Mouse (Mus musculus) midbrain, embryonic 16.5 days (tissue): ENCODE results near the gene Copz1. TPM values are rescaled to one million over a fixed set of nuclear protein-coding genes. Genes with fewer than 3 reads are reported as not detected.

Experiments used
- ATAC-seq: fragments of 200-750 bp; cut with Nextera tagmentation; 2 replicates; pipeline ENCODE4 v1.8.0; 2017; ENCODE audit warnings: moderate TSS enrichment
- H3K27ac ChIP-seq: fragments of 300-500 bp; sonication (generic); 2 replicates; pipeline ENCODE4 v1.5.1; 2014; ENCODE audit warnings: mild to moderate bottlenecking, low read length, mixed read lengths
- H3K27me3 ChIP-seq: fragments of 300-500 bp; sonication (generic); 2 replicates; pipeline ENCODE4 v1.6.1; 2014; ENCODE audit warnings: low read depth, low read length, mixed read lengths; ENCODE audit not compliant: control insufficient read depth, insufficient read depth
- H3K36me3 ChIP-seq: fragments of 300-500 bp; sonication (generic); 2 replicates; pipeline ENCODE4 v1.6.1; 2014; ENCODE audit warnings: mild to moderate bottlenecking, low read length, moderate library complexity, mixed read lengths; ENCODE audit not compliant: control insufficient read depth, insufficient read depth
- H3K4me1 ChIP-seq: fragments of 300-500 bp; sonication (generic); 2 replicates; pipeline ENCODE4 v1.6.1; 2014; ENCODE audit warnings: mild to moderate bottlenecking, low read length, mixed read lengths; ENCODE audit not compliant: control insufficient read depth, insufficient read depth
- H3K4me2 ChIP-seq: fragments of 300-500 bp; sonication (generic); 2 replicates; pipeline ENCODE4 v1.6.1; 2014; ENCODE audit warnings: mild to moderate bottlenecking, low read length, mixed read lengths
- H3K4me3 ChIP-seq: fragments of 300-500 bp; sonication (generic); 2 replicates; pipeline ENCODE4 v1.5.1; 2014; ENCODE audit warnings: low read depth, mild to moderate bottlenecking, low read length, moderate library complexity, mixed read lengths
- H3K9ac ChIP-seq: fragments of 300-500 bp; sonication (generic); 2 replicates; pipeline ENCODE4 v1.6.1; 2014; ENCODE audit warnings: low read depth, low read length, mixed read lengths
- H3K9me3 ChIP-seq: fragments of 300-500 bp; sonication (generic); replicated peaks from 2 replicates; pipeline ENCODE4 v1.6.1; 2014; ENCODE audit warnings: mild to moderate bottlenecking, low read length, mixed read lengths; ENCODE audit not compliant: control insufficient read depth, poor library complexity, severe bottlenecking
- WGBS: fragments of 180-500 bp; shearing (Covaris S2); extraction: QIAGEN DNeasy Blood & Tissue Kit; methylation state at CpG from one replicate; pipeline ENCODE4 v1.1.7; 2014; 5-methylcytosine and 5-hydroxymethylcytosine counted together
- polyA plus RNA-seq: library from polyadenylated mRNA; unstranded; fragments of >200 nt; fragmentation: Nextera tagmentation; extraction: Ambion mirVana; gene quantifications from 2 replicates; pipeline ENCODE4 v1.2.1, GENCODE M21; 2015

The Copz1 gene
- polyA plus RNA-seq: 200 and 205 TPM in 2 replicates

- ATAC-seq: peak; percentile 100
- Histone ChIP-seq H3K27me3 (no peaks in the 10 kb centered on the region), H3K27ac (peak within 1 kb of the TSS; percentile 80), H3K4me2 (peak within 1 kb of the TSS; percentile 79), H3K36me3 (no peaks in the 10 kb centered on the region), H3K4me1 (peaks cover 15% of the 10 kb centered on the region), H3K4me3 (peak within 1 kb of the TSS; percentile 73), H3K9me3 (no peaks in the 10 kb centered on the region), H3K9ac (peak within 1 kb of the TSS; percentile 79)
- 0% methylated on average over 38 of the region's 38 CpGs for WGBS
These were observed at the start of gene Copz1 for GRCm38 (mm10) chr15:103272419-103273279. Gene Copz1 (plus strand): TSS chr15:103272714.

- H3K36me3 ChIP-seq: no peaks in the 10 kb centered on the region
- no peak overlapping the region for H3K4me3 ChIP-seq
- no peak overlapping the region for H3K27ac ChIP-seq
- H3K4me2 ChIP-seq: no peak overlapping the region
- H3K9me3 ChIP-seq: no peaks in the 10 kb centered on the region
- H3K9ac ChIP-seq: no peak overlapping the region
- WGBS: 80% methylated on average over 2 of the region's 2 CpGs
- peaks cover 4% of the 10 kb centered on the region; the same call in 1 of the 2 replicates for H3K4me1 ChIP-seq
- no peak for ATAC-seq
- no peaks in the 10 kb centered on the region for H3K27me3 ChIP-seq
These were observed 48.4 kb upstream of the Copz1 start for GRCm38 (mm10) chr15:103224161-103224560.

- peaks cover 4% of the 10 kb centered on the region; the same call in 1 of the 2 replicates for H3K4me1 ChIP-seq
- no peak overlapping the region for H3K4me3 ChIP-seq
- H3K9ac ChIP-seq: no peak overlapping the region
- H3K27ac ChIP-seq: no peak overlapping the region
- no peaks in the 10 kb centered on the region for H3K27me3 ChIP-seq
- no peaks in the 10 kb centered on the region for H3K9me3 ChIP-seq
- H3K4me2 ChIP-seq: no peak overlapping the region
- ATAC-seq: no peak
- 78% methylated on average over 3 of the region's 3 CpGs for WGBS
- no peaks in the 10 kb centered on the region for H3K36me3 ChIP-seq
These were observed 45.5 kb upstream of the Copz1 start for GRCm38 (mm10) chr15:103227022-103227421.

- Histone ChIP-seq H3K27ac (no peak overlapping the region), H3K4me3 (no peak overlapping the region), H3K27me3 (no peaks in the 10 kb centered on the region), H3K36me3 (no peaks in the 10 kb centered on the region), H3K9me3 (no peaks in the 10 kb centered on the region), H3K4me2 (no peak overlapping the region), H3K4me1 (peaks cover 4% of the 10 kb centered on the region; the same call in 1 of the 2 replicates), H3K9ac (no peak overlapping the region)
- WGBS: 88% methylated on average over 2 of the region's 2 CpGs
- ATAC-seq: no peak
These were observed 44.9 kb upstream of the Copz1 start for GRCm38 (mm10) chr15:103227572-103227971.

GRCm38 (mm10) chr15:103228904-103229303, 43.6 kb upstream of the Copz1 start:
- WGBS: 75% methylated on average over 2 of the region's 2 CpGs
- H3K27ac ChIP-seq: no peak overlapping the region

GRCm38 (mm10) chr15:103233119-103233518, 39.4 kb upstream of the Copz1 start:
- WGBS: 88% methylated on average over 2 of the region's 2 CpGs
- Histone ChIP-seq H3K9ac (no peak overlapping the region), H3K27ac (no peak overlapping the region), H3K4me2 (no peak overlapping the region), H3K4me1 (peaks cover 5% of the 10 kb centered on the region), H3K4me3 (no peak overlapping the region), H3K9me3 (no peaks in the 10 kb centered on the region), H3K36me3 (0 out of 2 replicates have a peak, but pooled peaks cover 6% of the 10 kb centered on the region), H3K27me3 (no peaks in the 10 kb centered on the region)
- no peak for ATAC-seq

More at GRCm38 (mm10) chr15:103228904-103229303, 43.6 kb upstream of the Copz1 start:
- Histone ChIP-seq H3K36me3 (no peaks in the 10 kb centered on the region), H3K27me3 (no peaks in the 10 kb centered on the region), H3K4me1 (peaks cover 4% of the 10 kb centered on the region; the same call in 1 of the 2 replicates), H3K9ac (no peak overlapping the region), H3K4me2 (no peak overlapping the region), H3K4me3 (no peak overlapping the region), H3K9me3 (no peaks in the 10 kb centered on the region)
- no peak for ATAC-seq

GRCm38 (mm10) chr15:103237295-103237694, 35.2 kb upstream of the Copz1 start:
- no peak overlapping the region for H3K4me3 ChIP-seq
- H3K27ac ChIP-seq: no peak overlapping the region
- H3K9ac ChIP-seq: no peak overlapping the region
- 0 out of 2 replicates have a peak, but pooled peaks cover 6% of the 10 kb centered on the region for H3K36me3 ChIP-seq
- 89% methylated on average over 7 of the region's 7 CpGs for WGBS
- H3K4me1 ChIP-seq: peaks cover 24% of the 10 kb centered on the region
- H3K27me3 ChIP-seq: no peaks in the 10 kb centered on the region
- ATAC-seq: no peak
- H3K4me2 ChIP-seq: no peak overlapping the region
- no peaks in the 10 kb centered on the region for H3K9me3 ChIP-seq

- Histone ChIP-seq H3K4me3 (peak overlapping the region; percentile 65), H3K36me3 (peaks cover 16% of the 10 kb centered on the region), H3K27ac (peak overlapping the region; percentile 93), H3K9ac (peak overlapping the region; percentile 52), H3K9me3 (no peaks in the 10 kb centered on the region), H3K4me2 (peak overlapping the region; percentile 76), H3K27me3 (no peaks in the 10 kb centered on the region), H3K4me1 (peaks cover 40% of the 10 kb centered on the region)
- WGBS: 0% methylated on average over 26 of the region's 26 CpGs
- peak; percentile 91 for ATAC-seq
These were observed 33.3 kb upstream of the Copz1 start for GRCm38 (mm10) chr15:103239130-103239684.

GRCm38 (mm10) chr15:103239685-103240159, 32.8 kb upstream of the Copz1 start, which contains the start of gene Cbx5:
Gene Cbx5 (minus strand): TSS chr15:103239816.
- H3K27me3 ChIP-seq: no peaks in the 10 kb centered on the region
- peaks cover 40% of the 10 kb centered on the region for H3K4me1 ChIP-seq
- peak within 1 kb of the TSS; percentile 81 for H3K4me2 ChIP-seq
- H3K9me3 ChIP-seq: no peaks in the 10 kb centered on the region
- peak within 1 kb of the TSS; percentile 65 for H3K4me3 ChIP-seq
- H3K36me3 ChIP-seq: peaks cover 16% of the 10 kb centered on the region
- peak; percentile 94 for ATAC-seq
- WGBS: under 1% methylated on average over 39 of the region's 39 CpGs
- H3K9ac ChIP-seq: peak within 1 kb of the TSS; percentile 72
- H3K27ac ChIP-seq: peak within 1 kb of the TSS; percentile 93
